Mouse (Mus musculus): ENCODE measurements around the gene Gpr39. TPM values are rescaled to one million over a fixed set of nuclear protein-coding genes. Genes with fewer than 3 reads are reported as not detected.
"Not testable (repeated sequence)": the region's sequence is repeated elsewhere in the genome, so short reads cannot be mapped to it uniquely, and the experiment has no call there.

The Gpr39 gene
- polyA plus RNA-seq (2012; ENCODE audit: insufficient read depth, low replicate concordance) = not detected in 2 replicates

DNA sequence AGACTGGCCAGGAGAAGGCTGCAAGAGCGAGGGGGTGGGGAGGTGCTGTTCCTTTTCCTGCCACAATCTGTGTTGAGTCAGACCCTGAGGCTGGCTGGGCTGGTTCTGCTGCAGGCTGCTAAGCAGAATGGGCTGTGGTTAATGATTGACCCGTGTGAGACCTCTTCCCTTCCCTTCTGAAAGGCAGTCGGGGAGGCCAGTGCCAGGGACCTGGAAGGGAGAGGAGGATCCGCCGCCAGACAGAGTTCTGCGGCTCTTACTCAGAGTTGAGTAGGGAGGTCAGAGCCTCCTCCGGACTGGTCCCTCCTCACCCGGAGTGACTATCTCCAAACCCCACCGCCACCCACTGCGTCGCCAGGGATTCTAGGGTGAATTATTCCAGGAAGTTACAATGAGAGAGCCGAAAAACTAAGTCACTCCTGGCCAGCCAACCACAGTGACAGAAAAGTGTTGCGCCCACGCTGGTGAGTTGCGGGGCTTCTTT lies at the start of gene Gpr39:
Gene Gpr39, plus strand, starts transcription at position 206 of the 484 bp plus-strand sequence.
- Histone ChIP-seq H3K4me3 (replicated peaks) (peak within 1 kb of the TSS; percentile 35), H3K4me1 (peaks cover 16% of the 10 kb centered on the region), H3K36me3 (replicated peaks; ENCODE audit: low read length) (no peaks in the 10 kb centered on the region), H3K9me3 (no peaks in the 10 kb centered on the region), H3K27me3 (replicated peaks) (peaks cover 26% of the 10 kb centered on the region)
- TF ChIP-seq GATA1 (IDR thresholded peaks at IDR 0.05; ENCODE audit: borderline replicate concordance, low read length) (no peak), FLI1 (IDR thresholded peaks at IDR 0.05; ENCODE audit: low read length) (no peak)

GRCm38 (mm10) chr1:125639501-125640253 lies 37.1 kb upstream of the Gpr39 start:
- H3K27me3 ChIP-seq (replicated peaks) = no peaks in the 10 kb centered on the region
- no peaks in the 10 kb centered on the region for H3K36me3 ChIP-seq (replicated peaks; ENCODE audit: low read length)
- no peak for TF ChIP-seq FLI1 (IDR thresholded peaks at IDR 0.05; ENCODE audit: low read length)
- no peak for TF ChIP-seq GATA1 (IDR thresholded peaks at IDR 0.05; ENCODE audit: borderline replicate concordance, low read length)

DNA sequence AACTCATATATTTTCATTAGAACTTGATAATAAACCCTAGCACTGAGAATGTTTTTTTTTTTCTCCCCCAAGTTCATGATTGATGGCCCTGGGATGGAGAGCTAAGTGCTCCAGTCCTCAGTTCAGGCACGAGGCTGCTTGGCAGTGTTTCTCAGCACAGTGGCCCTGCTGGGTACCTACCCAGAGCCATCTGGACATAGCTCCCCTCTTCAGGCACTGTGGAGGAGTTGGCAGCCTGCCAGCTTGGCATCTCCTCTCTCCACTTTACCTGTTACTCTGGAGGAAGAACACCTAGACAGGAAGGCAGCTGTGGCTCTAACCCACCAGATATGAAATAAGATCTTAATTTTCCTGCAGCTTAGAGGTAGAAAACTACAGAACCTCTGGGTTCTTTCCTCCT lies 33.2 kb upstream of the Gpr39 start:
- no peak overlapping the region for H3K4me3 ChIP-seq (replicated peaks)
- no peaks in the 10 kb centered on the region for H3K9me3 ChIP-seq
- no peaks in the 10 kb centered on the region for H3K36me3 ChIP-seq (replicated peaks; ENCODE audit: low read length)
- H3K4me1 ChIP-seq = no peaks in the 10 kb centered on the region
- TF ChIP-seq FLI1 (IDR thresholded peaks at IDR 0.05; ENCODE audit: low read length) (no peak), GATA1 (IDR thresholded peaks at IDR 0.05; ENCODE audit: borderline replicate concordance, low read length) (no peak)
- no peaks in the 10 kb centered on the region for H3K27me3 ChIP-seq (replicated peaks)

More at GRCm38 (mm10) chr1:125639501-125640253, 37.1 kb upstream of the Gpr39 start:
- Histone ChIP-seq H3K9me3 (no peaks in the 10 kb centered on the region), H3K4me1 (no peaks in the 10 kb centered on the region), H3K4me3 (replicated peaks) (no peak overlapping the region)

DNA sequence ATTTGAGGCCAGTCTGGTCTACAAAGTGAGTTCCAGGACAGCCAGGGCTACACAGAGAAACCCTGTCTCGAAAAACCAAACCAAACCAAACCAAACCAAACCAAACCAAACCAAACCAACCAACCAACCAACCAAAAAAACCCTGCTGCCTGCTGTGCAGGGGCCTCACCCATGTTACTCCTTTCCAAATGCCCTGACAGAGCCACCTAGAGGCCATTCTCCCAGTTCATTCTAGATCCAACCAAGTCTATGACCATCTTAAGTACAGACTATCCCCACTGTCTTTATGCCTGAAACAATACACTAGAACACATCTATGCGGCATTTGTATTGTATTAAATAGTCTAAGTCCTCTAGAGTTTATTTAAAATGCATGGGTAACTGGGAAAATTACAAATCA lies 30.0 kb upstream of the Gpr39 start:
- not testable (repeated sequence) for H3K9me3 ChIP-seq; H3K4me1 ChIP-seq; H3K4me3 ChIP-seq (replicated peaks); H3K36me3 ChIP-seq (replicated peaks; ENCODE audit: low read length); H3K27me3 ChIP-seq (replicated peaks)

- Histone ChIP-seq H3K4me1 (no peaks in the 10 kb centered on the region), H3K9me3 (peaks cover 10% of the 10 kb centered on the region), H3K4me3 (replicated peaks) (no peak overlapping the region), H3K27me3 (replicated peaks) (no peaks in the 10 kb centered on the region), H3K36me3 (replicated peaks; ENCODE audit: low read length) (no peaks in the 10 kb centered on the region)
- no peak for TF ChIP-seq GATA1 (IDR thresholded peaks at IDR 0.05; ENCODE audit: borderline replicate concordance, low read length)
- no peak for TF ChIP-seq FLI1 (IDR thresholded peaks at IDR 0.05; ENCODE audit: low read length)
Measured at GRCm38 (mm10) chr1:125648011-125648410, 28.8 kb upstream of the Gpr39 start.

GRCm38 (mm10) chr1:125649056-125649455 lies 27.7 kb upstream of the Gpr39 start:
- Histone ChIP-seq H3K4me3 (replicated peaks) (no peak overlapping the region), H3K27me3 (replicated peaks) (no peaks in the 10 kb centered on the region), H3K4me1 (no peaks in the 10 kb centered on the region), H3K36me3 (replicated peaks; ENCODE audit: low read length) (no peaks in the 10 kb centered on the region), H3K9me3 (peaks cover 10% of the 10 kb centered on the region)
- TF ChIP-seq FLI1 (IDR thresholded peaks at IDR 0.05; ENCODE audit: low read length) = no peak
- no peak for TF ChIP-seq GATA1 (IDR thresholded peaks at IDR 0.05; ENCODE audit: borderline replicate concordance, low read length)

DNA sequence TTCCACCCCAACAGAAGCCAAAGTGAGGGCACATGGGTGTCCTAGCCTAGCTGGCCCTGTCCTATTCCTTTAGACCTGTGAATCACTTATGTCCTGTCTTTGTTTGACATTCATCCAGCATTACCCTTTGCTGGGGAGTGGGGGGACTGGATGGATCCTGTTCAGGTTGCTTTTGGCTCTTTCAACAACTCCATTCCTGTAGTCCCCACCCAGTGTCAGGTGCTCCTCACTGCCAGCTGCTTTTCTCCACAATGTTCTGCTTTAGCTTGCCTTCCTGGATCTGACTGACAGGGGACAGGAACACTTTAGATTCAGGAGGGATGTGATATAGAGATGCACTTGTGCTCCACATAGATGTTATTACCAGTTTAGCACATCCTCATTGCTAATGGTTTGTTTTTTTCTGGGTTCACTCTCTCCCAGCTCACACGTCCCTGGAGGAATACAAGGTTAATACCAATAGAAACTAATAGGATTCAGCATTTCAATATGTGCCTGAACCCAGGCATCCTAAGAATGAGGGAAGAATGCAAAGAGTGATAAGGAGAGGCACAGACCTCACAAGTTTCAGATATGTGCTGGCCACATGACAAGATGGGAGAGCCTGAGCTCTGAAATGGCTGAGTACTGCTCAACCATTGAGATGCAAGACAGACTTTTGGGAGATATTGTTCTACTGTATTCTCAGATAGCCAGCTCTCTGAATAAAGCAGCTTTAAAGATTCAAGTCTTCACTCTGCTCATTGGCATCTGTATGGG lies 23.8 kb upstream of the Gpr39 start:
- no peak overlapping the region for H3K4me3 ChIP-seq (replicated peaks)
- no peaks in the 10 kb centered on the region for H3K4me1 ChIP-seq

DNA sequence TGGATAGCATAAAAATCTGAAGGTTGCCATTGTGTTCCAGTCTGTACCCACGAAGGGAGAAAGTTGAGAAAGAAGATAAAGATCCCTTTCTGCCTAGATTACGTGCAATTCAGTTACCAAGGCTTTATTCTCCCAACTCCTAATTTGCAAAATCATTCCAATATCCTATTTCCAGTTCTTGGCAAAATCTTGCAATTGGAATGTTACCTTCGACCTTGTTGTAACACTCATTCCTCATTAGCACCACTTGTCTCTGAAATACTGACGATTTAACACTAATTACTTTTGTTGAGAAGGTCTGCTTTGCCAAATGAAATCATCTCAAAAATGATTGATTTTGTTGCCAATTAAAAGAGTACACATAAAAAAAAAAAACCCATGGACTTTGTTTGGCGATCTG lies 19.4 kb upstream of the Gpr39 start:
- no peaks in the 10 kb centered on the region for H3K36me3 ChIP-seq (replicated peaks; ENCODE audit: low read length)

More for the DNA sequence above, 23.8 kb upstream of the Gpr39 start:
- Histone ChIP-seq H3K9me3 (peaks cover 14% of the 10 kb centered on the region), H3K27me3 (replicated peaks) (no peaks in the 10 kb centered on the region), H3K36me3 (replicated peaks; ENCODE audit: low read length) (no peaks in the 10 kb centered on the region)
- TF ChIP-seq FLI1 (IDR thresholded peaks at IDR 0.05; ENCODE audit: low read length) (no peak), GATA1 (IDR thresholded peaks at IDR 0.05; ENCODE audit: borderline replicate concordance, low read length) (no peak)

GRCm38 (mm10) chr1:125660151-125660550 lies 16.6 kb upstream of the Gpr39 start:
- Histone ChIP-seq H3K27me3 (replicated peaks) (peaks cover 6% of the 10 kb centered on the region), H3K36me3 (replicated peaks; ENCODE audit: low read length) (no peaks in the 10 kb centered on the region), H3K4me1 (peaks cover 11% of the 10 kb centered on the region), H3K9me3 (peaks cover 14% of the 10 kb centered on the region), H3K4me3 (replicated peaks) (no peak overlapping the region)
- TF ChIP-seq FLI1 (IDR thresholded peaks at IDR 0.05; ENCODE audit: low read length) (no peak), GATA1 (IDR thresholded peaks at IDR 0.05; ENCODE audit: borderline replicate concordance, low read length) (no peak)

More for the DNA sequence above, 19.4 kb upstream of the Gpr39 start:
- no peak for TF ChIP-seq FLI1 (IDR thresholded peaks at IDR 0.05; ENCODE audit: low read length)
- no peak for TF ChIP-seq GATA1 (IDR thresholded peaks at IDR 0.05; ENCODE audit: borderline replicate concordance, low read length)
- H3K4me1 ChIP-seq = no peaks in the 10 kb centered on the region
- H3K4me3 ChIP-seq (replicated peaks) = no peak overlapping the region
- peaks cover 20% of the 10 kb centered on the region for H3K9me3 ChIP-seq
- peaks cover 3% of the 10 kb centered on the region for H3K27me3 ChIP-seq (replicated peaks)

- Histone ChIP-seq H3K27me3 (replicated peaks) (peaks cover 8% of the 10 kb centered on the region), H3K36me3 (replicated peaks; ENCODE audit: low read length) (no peaks in the 10 kb centered on the region), H3K4me3 (replicated peaks) (no peak overlapping the region), H3K4me1 (peaks cover 11% of the 10 kb centered on the region), H3K9me3 (peaks cover 9% of the 10 kb centered on the region)
- no peak for TF ChIP-seq FLI1 (IDR thresholded peaks at IDR 0.05; ENCODE audit: low read length)
- no peak for TF ChIP-seq GATA1 (IDR thresholded peaks at IDR 0.05; ENCODE audit: borderline replicate concordance, low read length)
Measured at GRCm38 (mm10) chr1:125660901-125661300, 15.9 kb upstream of the Gpr39 start.

All from megakaryocyte, embryonic 14.5 days (primary cell).